Mouse (Mus musculus) heart, postnatal 14 days (tissue): ENCODE measurements at regions not wholly inside any gene's neighbourhood (a gene's known extent, or its start where the extent isn't known, plus 50 kb on each side); places are given as distances from the start of the nearest gene placed in this dataset.

Experiments
- DNase-seq, 2 experiments: peaks; one replicate each; pipeline ENCODE4 v3.0.0; 2021 to 2022
- intact Hi-C: fragments of 180-260 bp; cut with DNase I; formaldehyde crosslinking; loops from one replicate; pipeline ENCODE4 v1.15.1; 2025

DNA sequence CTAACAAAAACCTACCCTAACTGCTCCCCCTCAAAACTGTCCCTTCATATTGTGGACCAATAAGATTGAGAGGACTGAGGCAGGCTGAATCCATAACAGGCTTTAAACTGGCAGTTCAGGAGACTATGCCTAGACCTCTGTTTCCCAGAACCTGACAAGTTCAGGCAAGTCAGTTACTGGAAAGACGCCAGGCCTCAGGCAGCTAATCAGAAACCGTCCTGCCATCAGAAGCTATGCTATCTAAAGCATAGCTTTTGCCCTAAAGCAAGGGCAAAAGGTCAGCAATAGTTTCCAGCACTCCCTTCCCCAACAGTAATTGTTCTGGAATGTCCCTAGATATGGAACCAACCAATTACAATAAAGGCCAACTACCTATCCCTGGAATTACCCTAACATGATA, 273.0 kb downstream of the Bche start:
- no peak for DNase-seq
- intact Hi-C loops, result no loop called here

DNA sequence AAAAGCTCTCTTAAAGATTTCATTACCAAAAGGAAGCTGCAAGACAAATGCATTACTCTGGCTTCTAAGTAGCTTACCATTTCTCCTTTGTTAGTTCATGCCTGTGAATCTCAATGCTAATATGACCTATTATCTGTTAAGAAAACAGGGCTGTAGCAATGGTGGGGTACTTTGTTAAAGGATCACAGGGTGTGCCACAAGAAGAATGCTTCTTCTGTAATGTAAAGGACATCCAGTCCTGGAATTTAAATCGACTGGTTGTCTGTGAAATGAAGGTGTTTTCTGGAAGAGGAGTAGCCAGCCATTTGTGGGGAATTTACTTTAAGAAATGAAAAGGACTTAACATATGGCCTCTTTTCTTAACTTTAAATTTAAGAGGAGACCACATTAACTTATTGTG, 273.9 kb downstream of the Bche start:
- intact Hi-C loops, result no loop called here
- no peak for DNase-seq

DNA sequence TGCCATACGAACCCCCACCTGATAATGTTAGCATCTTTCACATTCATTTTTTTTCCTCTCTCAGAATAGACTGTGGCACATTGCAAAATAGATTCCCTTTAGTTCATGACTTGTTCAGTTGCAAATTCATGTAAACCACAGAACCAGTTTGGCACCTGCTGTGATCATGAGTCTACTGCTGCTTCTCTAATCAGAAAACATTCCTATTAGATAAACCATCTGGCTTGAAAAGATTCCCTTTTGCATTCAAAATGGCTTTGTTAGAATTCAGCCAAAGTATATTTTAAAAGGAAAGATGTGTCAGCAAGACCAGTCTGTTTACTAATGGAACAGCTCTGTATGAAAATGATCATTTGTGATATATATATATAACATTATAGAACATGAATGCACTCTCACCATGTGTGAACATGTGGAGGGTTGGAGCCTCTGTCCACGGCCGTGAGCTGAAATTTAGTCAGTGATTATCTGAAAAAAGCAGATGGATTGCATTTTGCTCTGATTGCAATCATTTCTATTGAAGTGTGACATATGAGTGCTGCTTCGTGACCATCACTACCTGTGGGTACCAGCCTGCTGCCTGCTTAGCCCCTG, 298.2 kb downstream of the Bche start:
- no peak for DNase-seq
- intact Hi-C loops, result no loop called here

DNA sequence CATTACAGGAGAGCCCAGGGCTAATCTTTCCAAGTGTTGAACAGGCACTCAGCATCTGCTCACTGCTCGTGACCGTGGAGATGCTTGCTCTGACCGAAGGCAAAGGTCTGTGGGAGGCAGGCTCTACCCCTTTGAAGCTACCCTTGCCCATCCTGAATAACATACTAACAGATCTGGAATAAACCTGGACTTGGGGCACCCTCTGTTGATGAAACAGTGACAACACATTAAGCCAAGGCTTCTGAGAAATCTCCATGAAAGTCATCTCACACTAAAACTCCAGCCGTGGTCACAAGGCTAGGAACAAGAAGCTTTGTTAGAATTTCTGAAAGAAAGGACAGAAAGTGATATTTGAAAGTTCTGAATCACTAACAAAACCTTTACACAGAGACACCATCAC, 306.8 kb downstream of the Bche start:
- intact Hi-C loops, result loop anchor here (2.0 kb wide), 1 partner anchor 335 kb away; no protein-coding TSS in a partner anchor

DNA sequence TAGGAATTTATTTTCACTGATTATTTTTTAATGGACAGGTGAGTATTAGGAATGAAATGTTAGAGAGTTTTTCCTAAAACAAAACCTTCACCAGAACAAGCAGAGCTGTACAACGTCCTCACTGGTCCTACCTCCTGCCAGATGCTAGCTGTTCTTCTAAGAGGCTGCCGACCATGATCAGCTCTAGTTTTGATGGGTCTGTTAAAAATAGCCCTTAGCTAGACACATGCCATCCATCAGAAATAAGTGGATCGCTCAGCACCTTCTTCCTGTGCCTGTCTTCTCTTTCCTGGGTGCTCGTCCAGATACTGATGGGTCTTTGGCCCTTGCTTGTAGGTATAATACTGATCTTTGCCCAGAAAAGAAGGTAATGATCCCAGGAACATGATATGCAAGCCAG, 312.4 kb downstream of the Bche start:
- no peak for DNase-seq
- intact Hi-C loops, result no loop called here

More for the DNA sequence above, 306.8 kb downstream of the Bche start:
- DNase-seq, result no peak

DNA sequence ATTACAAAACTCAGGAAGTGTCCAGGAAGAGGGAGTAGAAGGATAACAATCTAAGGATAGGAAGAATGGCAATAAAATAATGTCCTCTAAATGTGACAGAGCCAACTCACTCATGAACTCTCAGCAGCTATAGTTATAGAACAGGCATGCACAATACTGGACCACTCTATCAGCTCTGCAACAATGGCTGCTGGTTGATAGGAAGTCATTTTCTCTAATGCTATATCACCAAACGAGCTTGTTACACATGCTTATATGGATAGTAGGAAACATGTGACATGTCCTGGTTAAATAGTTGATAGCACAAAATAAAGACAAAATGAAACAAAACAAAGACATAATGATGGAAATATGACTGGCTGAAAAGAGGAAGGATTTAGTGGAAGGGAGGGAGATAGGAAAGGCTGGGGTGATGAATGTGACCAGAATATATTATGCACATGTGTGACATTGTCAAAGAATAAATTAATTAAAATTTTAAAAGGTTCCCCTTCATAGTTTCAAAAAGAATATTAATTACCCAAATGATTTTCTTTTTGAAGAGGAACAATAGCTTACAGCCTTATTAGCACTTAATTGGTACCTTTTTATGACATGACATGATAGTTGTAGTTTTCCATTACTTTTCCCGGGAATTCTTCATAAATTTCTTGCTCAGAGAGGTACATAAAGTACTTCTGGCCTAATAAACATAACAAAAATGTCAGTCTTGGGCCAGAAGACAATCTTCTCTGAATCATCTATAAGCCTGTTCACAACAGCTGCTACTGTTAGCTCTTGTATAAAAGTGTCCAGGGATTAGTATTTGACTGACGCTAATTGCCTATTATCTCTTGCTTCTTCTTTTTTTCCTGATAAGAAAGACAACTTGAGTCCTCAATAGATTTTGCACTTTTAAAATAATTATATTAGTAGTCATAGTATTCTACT, 318.2 kb downstream of the Bche start:
- intact Hi-C loops, result no loop called here
- no peak for DNase-seq

DNA sequence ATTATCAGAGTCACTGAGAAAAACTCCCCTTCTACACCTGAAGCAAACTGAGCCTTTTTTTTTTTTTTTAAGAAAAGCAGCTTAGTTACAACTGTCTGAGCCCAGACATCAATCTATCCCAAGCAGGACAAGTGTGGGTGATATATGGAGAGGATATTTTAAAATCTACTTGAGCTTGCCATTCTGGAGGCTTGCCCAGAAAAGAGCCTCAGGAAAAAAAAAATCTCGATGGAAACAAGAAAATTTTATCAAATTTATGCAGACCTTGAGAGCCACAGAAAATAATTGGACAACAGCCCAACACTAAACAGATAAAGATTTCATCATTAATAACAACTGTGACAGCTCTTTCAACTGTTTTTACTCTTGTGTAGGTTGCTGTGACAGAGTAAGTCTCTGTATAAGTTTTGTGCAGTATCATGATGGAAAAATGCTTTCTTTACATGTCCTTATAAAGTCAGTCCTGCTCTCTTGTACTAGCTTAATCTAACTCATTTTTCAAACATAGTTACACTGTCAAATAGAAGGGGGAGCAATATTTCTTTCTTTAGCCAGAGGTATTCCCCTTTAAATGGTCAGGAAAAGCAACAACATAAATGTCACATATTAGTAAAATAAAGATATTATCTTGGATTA, 297.4 kb upstream of the Slitrk3 start:
- intact Hi-C loops, result no loop called here
- DNase-seq, result no peak

DNA sequence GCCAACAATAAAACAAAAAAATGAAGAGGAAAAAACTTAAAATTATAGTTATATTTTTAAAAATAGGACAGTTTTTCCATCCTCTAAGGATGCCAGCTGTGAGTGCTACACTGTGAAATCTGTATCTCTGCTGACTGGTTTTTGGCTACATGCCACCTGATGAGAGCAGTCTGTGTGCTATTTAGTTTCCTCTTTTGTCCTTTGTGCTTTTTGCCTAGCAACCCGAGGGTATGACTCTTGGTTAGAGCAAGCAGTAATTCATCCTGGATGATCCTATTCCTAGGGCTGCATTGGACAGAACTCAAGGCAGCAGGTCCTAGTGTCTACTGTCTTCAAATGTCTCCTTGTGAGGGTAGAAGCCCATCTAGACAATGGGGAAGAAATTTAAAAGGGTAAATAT, 285.6 kb upstream of the Slitrk3 start:
- peak in 1 of 2 experiments; percentile 3 for DNase-seq
- intact Hi-C loops, result no loop called here

DNA sequence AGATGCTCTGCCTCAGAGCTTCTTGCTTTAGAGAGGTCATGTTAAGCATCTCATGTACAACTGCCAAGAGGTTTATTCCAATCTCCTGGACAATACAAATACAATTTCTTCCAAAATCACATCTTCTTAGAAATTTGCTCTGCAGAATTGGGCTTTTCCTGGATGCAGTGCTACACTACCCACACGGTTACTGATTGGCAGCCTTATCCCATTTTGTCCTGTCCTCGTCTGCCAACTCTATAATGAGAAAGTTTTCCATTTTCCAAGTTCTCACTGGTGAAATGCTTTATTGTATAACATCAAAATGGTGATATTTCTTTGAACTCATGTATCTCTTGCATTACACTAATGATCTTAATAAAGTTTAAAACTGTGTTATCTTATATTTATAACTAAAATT, 282.1 kb upstream of the Slitrk3 start:
- intact Hi-C loops, result no loop called here
- no peak for DNase-seq

DNA sequence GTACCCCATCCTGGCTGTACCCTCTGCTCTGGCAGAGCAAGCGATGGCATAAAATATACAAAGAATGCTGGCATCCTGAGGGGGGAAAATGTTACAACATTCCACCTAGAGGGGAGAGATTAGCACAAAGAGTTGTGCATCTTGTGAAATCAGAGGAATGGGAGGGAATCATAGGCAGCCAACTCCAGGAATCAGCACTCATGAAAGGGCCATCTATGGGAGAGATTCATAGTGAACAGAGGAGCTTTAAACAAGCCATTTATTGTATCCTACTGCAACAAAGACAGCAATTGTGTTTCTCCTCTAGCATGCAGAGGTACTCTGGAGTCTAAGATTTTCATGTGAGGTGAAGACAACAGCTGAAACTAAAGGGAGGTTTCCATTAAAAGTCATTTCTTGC, 265.6 kb upstream of the Slitrk3 start:
- intact Hi-C loops, result no loop called here

More for the DNA sequence above, 265.6 kb upstream of the Slitrk3 start:
- DNase-seq, result no peak
